Mouse (Mus musculus): ENCODE measurements around the gene Gsto2. TPM values are rescaled to one million over a fixed set of nuclear protein-coding genes. Genes with fewer than 3 reads are reported as not detected.

Gene Gsto2
- polyA plus RNA-seq, 1 experiment from 2014 or later: 1.1 TPM

GRCm38 (mm10) chr19:47905081-47905480 is 39.7 kb downstream of the Gsto2 start:
- ATAC-seq (ENCODE audit: insufficient number of reproducible peaks, insufficient read depth, low FRiP score, low read depth): no peak
- H3K27ac ChIP-seq (ENCODE audit: low read length): no peak overlapping the region
- H3K4me1 ChIP-seq (ENCODE audit: control insufficient read depth, insufficient read depth, low read length): peaks cover 20% of the 10 kb centered on the region
- H3K36me3 ChIP-seq (ENCODE audit: control insufficient read depth, insufficient read depth, low read length): no peaks in the 10 kb centered on the region
- H3K9ac ChIP-seq (replicated peaks; ENCODE audit: low read depth, low read length): no peak overlapping the region
- no peak overlapping the region for H3K4me2 ChIP-seq (replicated peaks; ENCODE audit: low read depth, low read length)
- H3K4me3 ChIP-seq (ENCODE audit: low read depth, low read length): no peak overlapping the region
- H3K9me3 ChIP-seq (ENCODE audit: control insufficient read depth, low read depth, low read length): no peaks in the 10 kb centered on the region
- H3K27me3 ChIP-seq (ENCODE audit: control insufficient read depth, insufficient read depth, low read length): no peaks in the 10 kb centered on the region
- 75% methylated on average over 4 of the region's 4 CpGs for WGBS

GRCm38 (mm10) chr19:47905603-47906002 is 40.3 kb downstream of the Gsto2 start:
- Histone ChIP-seq H3K9me3 (ENCODE audit: control insufficient read depth, low read depth, low read length) (no peaks in the 10 kb centered on the region), H3K36me3 (ENCODE audit: control insufficient read depth, insufficient read depth, low read length) (no peaks in the 10 kb centered on the region), H3K27me3 (ENCODE audit: control insufficient read depth, insufficient read depth, low read length) (no peaks in the 10 kb centered on the region), H3K4me3 (ENCODE audit: low read depth, low read length) (no peak overlapping the region), H3K27ac (ENCODE audit: low read length) (no peak overlapping the region), H3K4me1 (ENCODE audit: control insufficient read depth, insufficient read depth, low read length) (peaks cover 21% of the 10 kb centered on the region), H3K9ac (replicated peaks; ENCODE audit: low read depth, low read length) (no peak overlapping the region), H3K4me2 (replicated peaks; ENCODE audit: low read depth, low read length) (no peak overlapping the region)
- ATAC-seq (ENCODE audit: insufficient number of reproducible peaks, insufficient read depth, low FRiP score, low read depth): no peak
- WGBS: 76% methylated on average over 5 of the region's 5 CpGs

- Histone ChIP-seq H3K27ac (ENCODE audit: low read length) (no peak overlapping the region), H3K9ac (replicated peaks; ENCODE audit: low read depth, low read length) (no peak overlapping the region), H3K4me3 (ENCODE audit: low read depth, low read length) (no peak overlapping the region), H3K9me3 (ENCODE audit: control insufficient read depth, low read depth, low read length) (no peaks in the 10 kb centered on the region), H3K4me1 (ENCODE audit: control insufficient read depth, insufficient read depth, low read length) (peaks cover 34% of the 10 kb centered on the region), H3K27me3 (ENCODE audit: control insufficient read depth, insufficient read depth, low read length) (no peaks in the 10 kb centered on the region), H3K4me2 (replicated peaks; ENCODE audit: low read depth, low read length) (no peak overlapping the region), H3K36me3 (ENCODE audit: control insufficient read depth, insufficient read depth, low read length) (no peaks in the 10 kb centered on the region)
- 92% methylated on average over 9 of the region's 9 CpGs for WGBS
- no peak for ATAC-seq (ENCODE audit: insufficient number of reproducible peaks, insufficient read depth, low FRiP score, low read depth)
Measured at GRCm38 (mm10) chr19:47907596-47907995, 42.3 kb downstream of the Gsto2 start.

- H3K4me1 ChIP-seq (ENCODE audit: control insufficient read depth, insufficient read depth, low read length): peaks cover 33% of the 10 kb centered on the region
- peak overlapping the region; percentile 48; the same call in 1 of the 2 replicates for H3K27ac ChIP-seq (ENCODE audit: low read length)
- H3K4me3 ChIP-seq (ENCODE audit: low read depth, low read length): no peak overlapping the region
- peak overlapping the region; percentile 38; the same call in 1 of the 2 replicates for H3K4me2 ChIP-seq (replicated peaks; ENCODE audit: low read depth, low read length)
- H3K9me3 ChIP-seq (ENCODE audit: control insufficient read depth, low read depth, low read length): no peaks in the 10 kb centered on the region
- H3K27me3 ChIP-seq (ENCODE audit: control insufficient read depth, insufficient read depth, low read length): no peaks in the 10 kb centered on the region
- no peak for ATAC-seq (ENCODE audit: insufficient number of reproducible peaks, insufficient read depth, low FRiP score, low read depth)
- no peak overlapping the region for H3K9ac ChIP-seq (replicated peaks; ENCODE audit: low read depth, low read length)
- WGBS: 21% methylated on average over 6 of the region's 6 CpGs
- no peaks in the 10 kb centered on the region for H3K36me3 ChIP-seq (ENCODE audit: control insufficient read depth, insufficient read depth, low read length)
Measured at GRCm38 (mm10) chr19:47908961-47909371, 43.6 kb downstream of the Gsto2 start.

DNA sequence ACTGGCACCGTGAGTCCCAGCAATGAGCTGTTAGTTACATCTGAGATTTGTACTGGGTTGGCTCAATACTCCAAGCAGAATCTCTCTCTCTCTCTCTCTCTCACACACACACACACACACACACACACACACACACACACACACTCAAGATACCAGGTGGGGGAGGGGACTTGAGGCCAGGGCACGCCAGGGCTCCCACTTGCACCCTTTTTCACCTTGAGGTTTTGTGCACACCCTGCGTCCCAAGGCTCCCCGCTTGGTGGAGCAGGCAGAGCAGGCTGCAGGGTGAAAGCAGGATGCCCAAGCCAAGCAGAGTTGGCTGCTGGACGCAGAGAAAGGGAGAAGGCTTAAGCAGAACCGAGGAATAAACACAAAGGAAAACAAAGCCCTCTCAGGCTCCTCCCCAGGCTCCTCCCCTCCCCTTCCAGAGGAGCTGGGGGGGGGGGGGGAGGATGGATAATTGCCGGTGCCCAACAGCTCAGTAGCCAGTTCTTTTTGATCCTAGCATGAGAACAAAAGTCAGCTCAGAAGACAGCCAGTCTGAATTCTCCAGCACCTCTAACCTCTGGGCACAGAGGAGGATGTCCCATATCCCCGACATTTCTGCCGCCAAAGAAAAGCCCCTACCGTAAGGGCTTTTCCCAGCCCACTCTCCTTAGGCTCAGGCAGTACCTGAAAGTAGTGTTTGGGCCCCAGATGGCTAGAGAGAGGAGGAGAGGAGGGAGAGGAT is 44.2 kb downstream of the Gsto2 start:
- H3K27me3 ChIP-seq (ENCODE audit: control insufficient read depth, insufficient read depth, low read length): no peaks in the 10 kb centered on the region
- no peak for ATAC-seq (ENCODE audit: insufficient number of reproducible peaks, insufficient read depth, low FRiP score, low read depth)
- H3K36me3 ChIP-seq (ENCODE audit: control insufficient read depth, insufficient read depth, low read length): no peaks in the 10 kb centered on the region
- H3K9me3 ChIP-seq (ENCODE audit: control insufficient read depth, low read depth, low read length): no peaks in the 10 kb centered on the region
- H3K4me2 ChIP-seq (replicated peaks; ENCODE audit: low read depth, low read length): peak overlapping the region; percentile 38
- WGBS: 6% methylated on average over 10 of the region's 10 CpGs
- no peak overlapping the region for H3K4me3 ChIP-seq (ENCODE audit: low read depth, low read length)
- peak overlapping the region; percentile 61 for H3K27ac ChIP-seq (ENCODE audit: low read length)
- peaks cover 33% of the 10 kb centered on the region for H3K4me1 ChIP-seq (ENCODE audit: control insufficient read depth, insufficient read depth, low read length)
- no peak overlapping the region; the same call in 1 of the 2 replicates for H3K9ac ChIP-seq (replicated peaks; ENCODE audit: low read depth, low read length)

DNA sequence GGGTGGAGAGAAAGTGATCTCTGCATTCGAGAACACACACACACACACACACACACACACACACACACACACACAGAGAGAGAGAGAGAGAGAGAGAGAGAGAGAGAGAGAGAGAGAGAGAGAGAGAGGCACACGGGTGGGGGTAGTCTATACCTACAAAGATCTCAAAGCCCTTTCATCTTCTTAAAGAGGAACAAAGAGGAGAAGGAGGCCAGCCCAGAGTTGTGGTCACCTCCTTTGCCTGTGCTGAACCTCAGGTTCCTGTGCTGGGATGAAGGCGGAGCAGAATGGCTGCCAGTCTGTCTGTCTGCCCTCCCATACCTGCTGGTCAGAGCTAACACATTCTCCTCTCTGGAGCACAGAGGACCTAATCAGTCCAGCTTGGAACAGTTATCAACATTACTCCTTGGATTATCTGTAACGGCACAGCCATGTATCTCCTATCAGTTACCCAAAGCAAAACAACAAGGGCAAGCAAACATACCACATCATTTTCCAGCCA is 44.8 kb downstream of the Gsto2 start:
- Histone ChIP-seq H3K4me2 (replicated peaks; ENCODE audit: low read depth, low read length) (peak overlapping the region; percentile 38), H3K27ac (ENCODE audit: low read length) (no peak overlapping the region), H3K36me3 (ENCODE audit: control insufficient read depth, insufficient read depth, low read length) (no peaks in the 10 kb centered on the region), H3K9ac (replicated peaks; ENCODE audit: low read depth, low read length) (no peak overlapping the region; the same call in 1 of the 2 replicates), H3K4me3 (ENCODE audit: low read depth, low read length) (no peak overlapping the region), H3K27me3 (ENCODE audit: control insufficient read depth, insufficient read depth, low read length) (no peaks in the 10 kb centered on the region), H3K9me3 (ENCODE audit: control insufficient read depth, low read depth, low read length) (no peaks in the 10 kb centered on the region), H3K4me1 (ENCODE audit: control insufficient read depth, insufficient read depth, low read length) (peaks cover 33% of the 10 kb centered on the region)
- ATAC-seq (ENCODE audit: insufficient number of reproducible peaks, insufficient read depth, low FRiP score, low read depth): no peak
- 34% methylated on average over 4 of the region's 4 CpGs for WGBS

DNA sequence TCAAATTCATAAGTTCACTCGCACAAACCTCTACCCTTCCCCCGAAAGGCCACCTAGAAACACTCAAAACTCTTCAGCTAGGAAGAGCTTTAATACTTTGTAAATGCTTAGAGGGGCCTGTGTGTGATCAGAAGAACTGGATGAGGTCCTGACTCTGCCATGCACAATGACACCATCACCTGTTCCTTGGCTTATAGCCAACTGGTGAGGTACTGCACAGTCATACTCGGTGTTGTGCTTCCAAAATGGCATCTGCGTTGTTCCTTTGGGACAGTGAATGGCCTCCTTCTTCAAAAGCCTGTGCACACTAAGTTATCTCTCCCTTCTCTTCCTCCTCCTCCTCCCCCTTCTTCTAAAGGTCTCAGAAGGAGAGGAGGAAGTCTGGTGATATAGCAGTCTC is 45.4 kb downstream of the Gsto2 start:
- Histone ChIP-seq H3K4me3 (ENCODE audit: low read depth, low read length) (no peak overlapping the region), H3K4me1 (ENCODE audit: control insufficient read depth, insufficient read depth, low read length) (peaks cover 33% of the 10 kb centered on the region), H3K4me2 (replicated peaks; ENCODE audit: low read depth, low read length) (no peak overlapping the region), H3K27ac (ENCODE audit: low read length) (no peak overlapping the region), H3K36me3 (ENCODE audit: control insufficient read depth, insufficient read depth, low read length) (no peaks in the 10 kb centered on the region), H3K27me3 (ENCODE audit: control insufficient read depth, insufficient read depth, low read length) (no peaks in the 10 kb centered on the region), H3K9me3 (ENCODE audit: control insufficient read depth, low read depth, low read length) (no peaks in the 10 kb centered on the region), H3K9ac (replicated peaks; ENCODE audit: low read depth, low read length) (no peak overlapping the region)
- WGBS: 84% methylated on average over 4 of the region's 4 CpGs
- no peak for ATAC-seq (ENCODE audit: insufficient number of reproducible peaks, insufficient read depth, low FRiP score, low read depth)

DNA sequence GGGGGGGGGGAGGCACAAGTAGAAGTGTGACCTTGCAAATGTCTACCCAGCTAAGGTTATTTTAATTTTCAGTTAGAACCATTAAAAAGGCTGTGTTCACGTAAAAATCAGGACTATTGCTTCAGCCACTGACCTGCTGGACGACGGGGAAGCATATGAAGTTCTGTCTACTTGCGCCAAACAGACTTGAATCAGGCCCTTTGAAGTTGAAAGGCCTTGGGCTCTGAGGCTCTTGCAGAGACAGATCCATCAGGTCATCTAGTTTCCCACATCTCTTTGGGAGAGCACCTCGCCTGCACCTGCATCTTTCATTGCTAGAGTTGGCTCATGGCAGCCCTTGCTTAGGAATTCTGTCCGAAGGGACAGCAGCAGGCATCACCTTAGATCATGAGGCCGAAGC is 48.0 kb downstream of the Gsto2 start:
- Histone ChIP-seq H3K36me3 (ENCODE audit: control insufficient read depth, insufficient read depth, low read length) (no peaks in the 10 kb centered on the region), H3K9ac (replicated peaks; ENCODE audit: low read depth, low read length) (no peak overlapping the region), H3K27ac (ENCODE audit: low read length) (no peak overlapping the region), H3K4me3 (ENCODE audit: low read depth, low read length) (no peak overlapping the region), H3K4me2 (replicated peaks; ENCODE audit: low read depth, low read length) (no peak overlapping the region), H3K4me1 (ENCODE audit: control insufficient read depth, insufficient read depth, low read length) (peaks cover 46% of the 10 kb centered on the region), H3K27me3 (ENCODE audit: control insufficient read depth, insufficient read depth, low read length) (no peaks in the 10 kb centered on the region), H3K9me3 (ENCODE audit: control insufficient read depth, low read depth, low read length) (no peaks in the 10 kb centered on the region)
- WGBS: 92% methylated on average over 7 of the region's 7 CpGs
- ATAC-seq (ENCODE audit: insufficient number of reproducible peaks, insufficient read depth, low FRiP score, low read depth): no peak
